Mouse (Mus musculus): ENCODE measurements around the gene Snx7.

GRCm38 (mm10) chr3:117794501-117794900, 74.2 kb downstream of the Snx7 start:
- TF ChIP-seq POLR2A (IDR thresholded peaks at IDR 0.05; ENCODE audit: low read depth, low read length) (no peak), CTCF (conservative IDR thresholded peaks at IDR 0.05; ENCODE audit: insufficient read depth, insufficient read length, low read depth, low read length) (no peak)

All from kidney, adult 2 months (tissue).